Mouse (Mus musculus) heart, embryonic 13.5 days (tissue): ENCODE measurements at regions not wholly inside any gene's neighbourhood (a gene's known extent, or its start where the extent isn't known, plus 50 kb on each side); places are given as distances from the start of the nearest gene placed in this dataset.

Source experiments
- ATAC-seq: fragments of 200-750 bp; cut with Nextera tagmentation; 2 replicates; pipeline ENCODE4 v1.8.0; 2017; ENCODE audit warnings: moderate TSS enrichment; ENCODE audit not compliant: insufficient number of reproducible peaks, low FRiP score, low TSS enrichment; ENCODE audit errors: extremely low read depth
- H3K27ac ChIP-seq: fragments of 300-500 bp; sonication (generic); replicated peaks from 2 replicates; pipeline ENCODE4 v1.5.1; 2015; ENCODE audit warnings: moderate library complexity, mild to moderate bottlenecking, inconsistent platforms
- H3K27me3 ChIP-seq: fragments of 300-500 bp; sonication (generic); replicated peaks from 2 replicates; pipeline ENCODE4 v1.6.1; 2015; ENCODE audit warnings: mild to moderate bottlenecking, inconsistent platforms
- H3K36me3 ChIP-seq: fragments of 300-500 bp; sonication (generic); 2 replicates; pipeline ENCODE4 v1.6.1; 2015; ENCODE audit warnings: mild to moderate bottlenecking, inconsistent platforms
- H3K4me1 ChIP-seq: fragments of 300-500 bp; sonication (generic); 2 replicates; pipeline ENCODE4 v1.6.1; 2015; ENCODE audit warnings: inconsistent platforms
- H3K4me2 ChIP-seq: fragments of 300-500 bp; sonication (generic); 2 replicates; pipeline ENCODE4 v1.6.1; 2015; ENCODE audit warnings: inconsistent platforms, mild to moderate bottlenecking, moderate library complexity
- H3K4me3 ChIP-seq: fragments of 300-500 bp; sonication (generic); 2 replicates; pipeline ENCODE4 v1.5.1; 2015; ENCODE audit warnings: moderate library complexity, mild to moderate bottlenecking, inconsistent platforms
- H3K9ac ChIP-seq: fragments of 300-500 bp; sonication (generic); 2 replicates; pipeline ENCODE4 v1.6.1; 2015; ENCODE audit warnings: inconsistent platforms, mild to moderate bottlenecking, moderate library complexity
- H3K9me3 ChIP-seq: fragments of 300-500 bp; sonication (generic); 2 replicates; pipeline ENCODE4 v1.6.1; 2016; ENCODE audit warnings: inconsistent platforms
- WGBS: fragments of 180-500 bp; shearing (Covaris S2); methylation state at CpG from one replicate; pipeline ENCODE4 v1.1.7; 2015; ENCODE audit warnings: mixed read lengths; 5-methylcytosine and 5-hydroxymethylcytosine counted together

- no peak for ATAC-seq
- H3K4me3 ChIP-seq: no peak overlapping the region
- H3K27ac ChIP-seq: no peak overlapping the region
- no peaks in the 10 kb centered on the region for H3K27me3 ChIP-seq
- H3K9ac ChIP-seq: 0 out of 2 replicates have a peak overlapping the region, but pooled peaks have one; percentile 7
- H3K4me2 ChIP-seq: no peak overlapping the region
- WGBS: 52% methylated on average over 11 of the region's 11 CpGs
- peaks cover 21% of the 10 kb centered on the region for H3K4me1 ChIP-seq
- no peaks in the 10 kb centered on the region for H3K9me3 ChIP-seq
- no peaks in the 10 kb centered on the region for H3K36me3 ChIP-seq
Measured at GRCm38 (mm10) chr4:54652111-54653021, 292.5 kb upstream of the Zfp462 start.

DNA sequence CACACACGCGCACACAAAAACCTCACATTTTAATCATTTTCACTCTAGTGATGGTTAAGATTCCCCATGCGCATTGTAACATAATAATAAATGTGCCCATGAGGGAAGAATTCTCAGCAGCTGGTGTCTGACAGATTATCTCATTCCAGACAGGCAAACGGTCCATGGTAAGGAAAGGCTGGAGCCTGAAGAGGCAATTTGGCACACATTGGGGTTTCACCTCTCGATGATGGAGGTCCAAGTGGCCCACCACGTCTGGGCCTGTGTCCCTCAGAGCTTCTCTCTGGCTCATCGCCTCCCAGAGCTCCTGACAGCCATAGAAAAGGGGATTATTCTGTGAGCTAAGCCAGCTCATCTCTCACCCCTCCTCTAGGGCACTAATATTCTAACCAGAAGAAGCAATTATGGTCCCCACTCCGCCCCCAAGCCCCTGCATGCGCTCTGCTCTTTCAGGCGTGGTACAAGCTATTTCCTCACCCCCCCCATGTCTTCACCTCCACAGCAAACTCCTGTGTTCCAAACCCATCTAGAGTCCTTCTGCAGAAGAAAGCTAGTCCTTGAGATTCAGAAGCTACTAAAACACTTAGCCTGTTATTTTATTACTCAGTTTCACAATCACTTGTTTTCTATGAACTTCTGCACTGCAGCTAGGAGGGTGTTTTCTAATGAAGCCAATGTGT lies 291.6 kb upstream of the Zfp462 start:
- H3K4me1 ChIP-seq: peaks cover 13% of the 10 kb centered on the region
- no peak overlapping the region for H3K9ac ChIP-seq
- no peaks in the 10 kb centered on the region for H3K36me3 ChIP-seq
- no peaks in the 10 kb centered on the region for H3K9me3 ChIP-seq
- no peak overlapping the region for H3K4me2 ChIP-seq
- no peaks in the 10 kb centered on the region for H3K27me3 ChIP-seq
- 76% methylated on average over 10 of the region's 10 CpGs for WGBS
- no peak for ATAC-seq
- no peak overlapping the region for H3K27ac ChIP-seq
- no peak overlapping the region for H3K4me3 ChIP-seq
